ENCODE assay signal across 16 mouse cellular contexts in genomic region chr2:22620030-22620429, GRCm38 (mm10). TPM values are rescaled to one million over a fixed set of nuclear protein-coding genes. Genes with fewer than 3 reads are reported as not detected.
DNase-seq lines count a peak whose midpoint lies in the region; ATAC-seq lines count a peak whose summit lies in the region.
"Had no signal": no experiment of that assay in that cellular context is flagged by ENCODE, and none has a peak within 500 bp of the region (broad histone marks: within the 10 kb centered on the region; RNA-seq: fewer than 3 reads in every experiment).

No protein-coding gene starts in this region.

- peak; percentile 33 for DNase-seq in right cerebral cortex, postnatal 4 days
- no peak for DNase-seq in right cerebral cortex, postnatal 14 days
- peak; percentile 84 for DNase-seq in forebrain, embryonic 14.5 days (ENCODE audit: low spot score)
- peak; percentile 85 for DNase-seq in retina, postnatal 1 day
- DNase-seq in heart, postnatal 4 days: no peak
- DNase-seq in c-Kit-positive CD71-positive TER-119-positive erythroid progenitor cells, embryonic 14.5 days (ENCODE audit: low spot score): no peak
- DNase-seq: adrenal gland, postnatal 25 days; cerebellum, adult 8-10 months had no signal

- H3K4me2 ChIP-seq in forebrain, embryonic 14.5 days (ENCODE audit: low read length): peak overlapping the region; percentile 78
- peak overlapping the region; percentile 33 for H3K4me2 ChIP-seq in midbrain, embryonic 12.5 days (replicated peaks)
- H3K4me2 ChIP-seq in heart, embryonic 12.5 days: no peak overlapping the region
- H3K4me2 ChIP-seq: embryonic facial prominence, embryonic 15.5 days; heart, embryonic 13.5 days had no signal

- peaks cover 30% of the 10 kb centered on the region for H3K27me3 ChIP-seq in forebrain, embryonic 14.5 days (replicated peaks; ENCODE audit: control insufficient read depth, insufficient read depth, low read length)
- H3K27me3 ChIP-seq in midbrain, embryonic 12.5 days: peaks cover 83% of the 10 kb centered on the region
- peaks cover 82% of the 10 kb centered on the region for H3K27me3 ChIP-seq in heart, embryonic 12.5 days (replicated peaks)

- H3K4me3 ChIP-seq in forebrain, embryonic 14.5 days (ENCODE audit: low read depth, low read length): 0 out of 2 replicates have a peak overlapping the region, but pooled peaks have one; percentile 0
- H3K4me3 ChIP-seq in midbrain, embryonic 12.5 days: no peak overlapping the region
- H3K4me3 ChIP-seq in heart, embryonic 12.5 days: no peak overlapping the region
- H3K4me3 ChIP-seq: embryonic facial prominence, embryonic 15.5 days; heart, embryonic 13.5 days; layer of hippocampus, adult 2 months had no signal

- peak overlapping the region; percentile 42; the same call in 1 of the 2 replicates for H3K9ac ChIP-seq in forebrain, embryonic 14.5 days (ENCODE audit: low read length)
- no peak overlapping the region for H3K9ac ChIP-seq in midbrain, embryonic 12.5 days (replicated peaks)
- no peak overlapping the region for H3K9ac ChIP-seq in heart, embryonic 12.5 days
- H3K9ac ChIP-seq: embryonic facial prominence, embryonic 15.5 days; heart, embryonic 13.5 days had no signal

- H3K27ac ChIP-seq in forebrain, embryonic 14.5 days (ENCODE audit: low read depth, low read length): peak overlapping the region; percentile 98
- H3K27ac ChIP-seq in midbrain, embryonic 12.5 days (replicated peaks): peak overlapping the region; percentile 52
- no peak overlapping the region for H3K27ac ChIP-seq in heart, embryonic 12.5 days (ENCODE audit: poor library complexity, severe bottlenecking)
- H3K27ac ChIP-seq: embryonic facial prominence, embryonic 15.5 days; heart, embryonic 13.5 days; layer of hippocampus, adult 2 months had no signal

- WGBS in forebrain, embryonic 14.5 days: under 1% methylated on average over 6 of the region's 6 CpGs
- under 1% methylated on average over 6 of the region's 6 CpGs for WGBS in midbrain, embryonic 12.5 days
- WGBS in heart, embryonic 12.5 days: 2% methylated on average over 6 of the region's 6 CpGs

- H3K9me3 ChIP-seq in forebrain, embryonic 14.5 days (replicated peaks; ENCODE audit: control insufficient read depth, low read length): no peaks in the 10 kb centered on the region
- no peaks in the 10 kb centered on the region for H3K9me3 ChIP-seq in midbrain, embryonic 12.5 days
- 0 out of 2 replicates have a peak, but pooled peaks cover 2% of the 10 kb centered on the region for H3K9me3 ChIP-seq in heart, embryonic 12.5 days (replicated peaks)
- H3K9me3 ChIP-seq: embryonic facial prominence, embryonic 15.5 days; heart, embryonic 13.5 days had no signal

- peak; percentile 21 for ATAC-seq in forebrain, embryonic 14.5 days
- ATAC-seq in midbrain, embryonic 12.5 days (ENCODE audit: low FRiP score, low read depth): no peak
- ATAC-seq in heart, embryonic 12.5 days (ENCODE audit: insufficient number of reproducible peaks, low FRiP score): no peak

- no peaks in the 10 kb centered on the region for H3K36me3 ChIP-seq in forebrain, embryonic 14.5 days (ENCODE audit: control insufficient read depth, insufficient read depth, low read length)
- H3K36me3 ChIP-seq in midbrain, embryonic 12.5 days: no peaks in the 10 kb centered on the region
- H3K36me3 ChIP-seq in heart, embryonic 12.5 days: no peaks in the 10 kb centered on the region
- H3K36me3 ChIP-seq: embryonic facial prominence, embryonic 15.5 days; heart, embryonic 13.5 days had no signal

- peaks cover 19% of the 10 kb centered on the region; the same call in 1 of the 2 replicates for H3K4me1 ChIP-seq in forebrain, embryonic 14.5 days (ENCODE audit: control insufficient read depth, insufficient read depth, low read length)
- H3K4me1 ChIP-seq in midbrain, embryonic 12.5 days: peaks cover 49% of the 10 kb centered on the region
- peaks cover 25% of the 10 kb centered on the region for H3K4me1 ChIP-seq in heart, embryonic 12.5 days (replicated peaks)

RNA-seq across cellular contexts. Expression of gene Gad2, which starts 2.0 kb away (rescaled TPM):
- 38.7 and 43.1 TPM in 2 replicates for polyA plus RNA-seq in forebrain, embryonic 14.5 days (2014; fragmentation: Nextera tagmentation; extraction: Ambion mirVana)
- polyA plus RNA-seq in midbrain, embryonic 12.5 days (2016; fragmentation: Nextera tagmentation; extraction: Ambion mirVana): 54.3 and 66.1 TPM in 2 replicates
- 0.17 and 0.42 TPM in 2 replicates for polyA plus RNA-seq in heart, embryonic 12.5 days (2016; fragmentation: Nextera tagmentation; extraction: Ambion mirVana)
- total RNA-seq in heart, postnatal 4 days (2021): not detected
- total RNA-seq: adrenal gland, postnatal 25 days; neutrophil, adult 5-6 weeks had no signal
- polyA plus RNA-seq: intestine, embryonic 14.5 days; liver, embryonic 16.5 days had no signal

Comparison
In these comparisons a context has a peak if more than half of its experiments do, and no peak if none do; other contexts are left out.
1. DNase-seq: peak in right cerebral cortex, postnatal 4 days (single experiment), forebrain, embryonic 14.5 days (single experiment) and retina, postnatal 1 day (single experiment); none in right cerebral cortex, postnatal 14 days (single experiment), heart, postnatal 4 days (single experiment) and c-Kit-positive CD71-positive TER-119-positive erythroid progenitor cells, embryonic 14.5 days (single experiment).
2. RNA of gene Gad2, which starts 2.0 kb away (polyA plus RNA-seq): 54.3 to 66.1 TPM in midbrain, embryonic 12.5 days and 38.7 to 43.1 TPM in forebrain, embryonic 14.5 days; 0.17 to 0.42 TPM in heart, embryonic 12.5 days; every median in the first group is over 10 times any median in the second.